Mouse (Mus musculus) G1E-ER4 (cell line): ENCODE results near the gene Atg2a. TPM values are rescaled to one million over a fixed set of nuclear protein-coding genes. Genes with fewer than 3 reads are reported as not detected.

ENCODE experiments used
- GATA1 ChIP-seq: IDR thresholded peaks from one replicate; pipeline ENCODE4 v1.8.0; 2012; ENCODE audit warnings: low read length, inconsistent platforms
- polyA plus RNA-seq: library from polyadenylated mRNA; stranded (reverse); fragments of >175 nt; gene quantifications from 2 replicates; pipeline ENCODE4 v1.2.3, GENCODE M21; 2012

Atg2a gene
- polyA plus RNA-seq = 43.9 and 49.6 TPM in 2 replicates

DNA sequence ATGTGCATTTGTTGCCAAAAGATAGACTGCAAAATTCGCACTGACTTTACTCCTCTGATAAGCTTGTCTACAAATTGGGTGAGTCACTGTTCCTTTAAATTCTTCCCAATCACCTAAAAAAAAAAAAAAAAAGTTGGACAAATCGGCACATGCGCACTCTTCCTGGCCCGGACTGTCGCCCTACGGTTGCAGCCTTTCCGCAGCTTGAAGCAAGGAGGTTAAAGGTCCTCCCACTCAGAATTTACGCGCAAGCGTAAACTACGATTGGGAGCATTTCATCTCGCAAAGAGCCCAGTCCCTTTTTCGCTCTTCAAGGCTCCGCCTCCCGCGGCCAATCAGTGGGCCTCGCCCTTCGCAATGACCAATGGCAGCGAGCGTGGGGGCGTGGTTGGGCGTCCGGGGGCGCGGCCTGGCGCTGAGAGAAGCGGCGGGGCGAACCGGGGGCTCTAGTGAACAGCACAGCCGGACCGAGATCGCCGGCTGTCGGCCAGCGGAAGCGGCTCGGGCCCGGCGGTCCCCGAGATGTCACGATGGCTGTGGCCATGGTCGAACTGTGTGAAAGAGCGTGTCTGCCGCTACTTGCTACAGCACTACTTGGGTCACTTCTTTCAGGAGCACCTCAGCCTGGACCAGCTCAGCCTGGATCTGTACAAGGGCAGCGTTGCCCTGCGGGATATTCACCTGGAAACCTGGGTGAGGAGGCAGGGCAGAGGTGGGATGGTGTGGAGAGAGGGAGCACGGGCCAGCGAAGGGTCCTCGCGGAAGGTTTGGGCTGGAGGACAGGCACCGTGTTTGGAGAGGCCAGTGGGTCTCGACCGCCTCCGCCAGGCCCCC lies at the start of gene Atg2a:
Atg2a (plus strand) TSS at position 395 of the 834 bp plus-strand sequence.
- no peak for TF ChIP-seq GATA1

DNA sequence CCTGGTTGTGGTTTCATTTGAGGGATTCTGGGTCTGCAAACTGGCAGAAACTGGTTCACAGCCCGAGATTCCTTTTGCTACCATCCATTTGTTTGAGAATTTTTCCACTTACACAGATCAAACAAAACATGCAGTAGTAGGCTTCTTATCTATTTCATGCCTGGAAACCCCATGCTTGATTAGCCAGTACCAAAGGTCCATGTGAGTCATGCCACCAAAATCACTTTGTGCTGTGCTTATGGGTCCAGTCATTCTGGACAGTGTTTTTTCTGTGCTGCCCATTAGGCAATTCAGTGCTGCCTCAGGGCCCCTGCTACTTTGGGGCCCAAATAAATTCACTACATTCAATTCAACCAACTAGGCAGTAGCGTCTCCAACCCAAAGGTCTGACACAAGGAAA lies 37.2 kb upstream of the Atg2a start:
- no peak for TF ChIP-seq GATA1

DNA sequence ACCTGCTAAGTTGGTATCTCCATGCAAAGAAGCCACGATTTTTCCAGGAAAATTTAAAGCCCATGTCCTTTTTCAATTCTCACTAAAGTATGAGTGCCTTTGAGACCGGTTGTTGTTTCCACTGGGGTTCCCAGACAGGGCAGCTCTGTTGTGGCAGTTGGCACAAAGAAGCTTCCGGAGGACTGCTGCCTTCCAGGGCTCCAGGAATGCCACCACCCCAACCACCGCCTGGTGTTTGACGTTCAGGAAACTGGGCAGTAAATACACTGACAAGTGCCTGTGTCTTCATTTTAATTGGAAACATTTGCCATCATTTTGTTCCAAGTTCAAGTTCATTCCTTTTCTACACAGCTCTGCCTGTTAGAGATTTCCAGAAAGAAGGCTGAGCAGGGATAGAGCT lies 34.8 kb upstream of the Atg2a start:
- TF ChIP-seq GATA1 = no peak

DNA sequence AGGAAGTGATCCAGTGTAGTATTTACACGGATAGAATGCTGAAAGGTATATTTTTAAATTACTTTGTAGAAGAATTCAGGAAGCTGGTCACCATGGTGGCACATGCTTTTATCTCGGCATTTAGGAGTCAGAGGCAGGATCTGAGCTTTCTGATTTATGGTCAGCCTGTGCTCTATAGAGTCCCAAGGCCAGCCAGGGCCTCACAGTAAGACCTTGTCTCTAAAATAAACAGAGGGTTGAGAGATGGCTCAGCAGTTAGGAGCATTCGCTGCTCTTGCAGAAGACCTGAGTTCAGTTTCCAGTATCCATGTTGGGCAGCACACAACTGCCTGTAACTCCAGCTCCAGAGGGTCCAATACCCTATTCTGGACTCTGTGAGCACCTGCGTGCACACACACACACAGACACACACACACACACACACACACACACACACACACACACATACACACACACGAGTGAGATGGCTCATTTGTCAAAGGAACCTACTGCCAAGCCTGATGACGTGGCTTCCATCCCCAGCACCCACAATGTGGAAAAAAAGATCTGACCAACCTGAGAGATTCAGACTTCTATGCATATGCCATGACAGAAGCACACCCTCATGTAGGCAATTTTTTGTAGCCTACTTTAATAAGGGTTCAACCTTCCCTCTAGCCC lies 25.3 kb upstream of the Atg2a start:
- no peak for TF ChIP-seq GATA1

DNA sequence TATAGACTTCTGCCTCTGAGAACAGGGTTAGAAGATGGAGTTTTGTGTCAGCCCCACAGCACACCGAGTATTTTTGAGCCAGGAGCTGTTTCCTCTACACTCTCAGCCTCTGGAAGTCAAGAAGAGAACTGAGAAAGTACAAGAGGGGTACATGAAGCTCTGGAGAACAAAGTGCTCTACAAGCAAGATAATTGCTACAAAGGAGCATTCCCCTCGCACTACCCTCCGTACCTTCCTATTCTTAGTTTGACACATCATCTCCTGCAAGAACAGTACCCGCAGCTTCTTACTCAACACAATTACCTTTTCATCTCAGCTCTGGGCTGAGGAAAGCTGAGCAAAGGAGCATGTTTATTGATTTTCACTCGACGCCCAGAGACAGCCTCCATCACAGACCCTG lies 22.9 kb upstream of the Atg2a start:
- no peak for TF ChIP-seq GATA1

DNA sequence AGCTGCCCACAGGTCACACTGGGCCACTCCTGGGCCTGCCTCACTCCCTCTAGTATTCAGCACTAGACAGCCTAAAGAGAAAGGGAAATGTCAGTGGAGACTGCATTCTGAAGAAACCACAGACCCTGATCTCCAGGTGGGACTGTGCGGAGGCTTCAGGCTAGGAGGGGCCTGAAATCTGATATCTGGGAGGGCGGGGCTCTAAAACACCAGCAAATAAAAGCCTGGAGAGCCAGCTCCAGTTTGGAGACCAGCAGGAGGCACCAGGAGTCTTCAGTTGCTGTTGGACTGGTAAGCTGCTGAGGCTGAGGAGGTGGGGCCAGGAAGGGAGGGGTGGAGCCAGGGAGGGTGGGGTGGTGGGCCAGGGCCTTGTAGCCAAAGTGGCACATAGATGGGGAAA lies 15.3 kb upstream of the Atg2a start, which contains the start of gene Gpha2:
Gpha2 (plus strand) TSS at position 246 of the 400 bp plus-strand sequence.
- no peak for TF ChIP-seq GATA1

DNA sequence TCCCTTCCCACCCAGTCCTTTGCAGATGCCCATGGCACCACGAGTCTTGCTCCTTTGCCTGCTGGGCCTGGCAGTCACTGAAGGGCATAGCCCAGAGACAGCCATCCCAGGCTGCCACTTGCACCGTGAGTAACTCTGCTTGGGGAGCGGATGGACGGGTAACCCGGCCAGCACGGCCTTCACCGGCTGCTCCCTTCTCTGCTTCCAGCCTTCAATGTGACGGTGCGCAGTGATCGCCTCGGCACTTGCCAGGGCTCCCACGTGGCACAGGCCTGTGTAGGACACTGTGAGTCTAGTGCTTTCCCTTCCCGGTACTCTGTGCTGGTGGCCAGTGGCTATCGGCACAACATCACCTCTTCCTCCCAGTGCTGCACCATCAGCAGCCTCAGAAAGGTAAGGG lies 14.7 kb upstream of the Atg2a start:
- no peak for TF ChIP-seq GATA1

DNA sequence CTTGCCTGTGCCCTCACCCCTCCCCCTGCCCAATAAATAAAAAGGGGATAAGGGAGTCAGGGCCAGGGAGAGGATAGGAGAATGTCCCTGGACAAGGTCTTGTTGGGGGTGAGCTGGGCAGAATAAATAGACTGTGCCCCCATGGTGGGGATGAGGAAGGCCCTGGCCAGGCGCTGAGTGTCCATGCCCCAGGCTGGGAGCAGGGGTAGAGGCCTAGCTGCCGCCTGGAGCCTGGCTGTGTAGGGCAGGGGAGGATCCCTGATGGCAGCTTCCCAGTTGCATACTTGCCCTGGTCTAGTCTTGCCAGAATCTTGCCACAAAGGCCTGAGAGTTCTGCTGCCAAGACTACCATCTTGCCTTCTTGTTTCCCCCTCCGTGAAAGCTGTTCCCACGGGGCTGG lies 13.6 kb upstream of the Atg2a start:
- no peak for TF ChIP-seq GATA1

DNA sequence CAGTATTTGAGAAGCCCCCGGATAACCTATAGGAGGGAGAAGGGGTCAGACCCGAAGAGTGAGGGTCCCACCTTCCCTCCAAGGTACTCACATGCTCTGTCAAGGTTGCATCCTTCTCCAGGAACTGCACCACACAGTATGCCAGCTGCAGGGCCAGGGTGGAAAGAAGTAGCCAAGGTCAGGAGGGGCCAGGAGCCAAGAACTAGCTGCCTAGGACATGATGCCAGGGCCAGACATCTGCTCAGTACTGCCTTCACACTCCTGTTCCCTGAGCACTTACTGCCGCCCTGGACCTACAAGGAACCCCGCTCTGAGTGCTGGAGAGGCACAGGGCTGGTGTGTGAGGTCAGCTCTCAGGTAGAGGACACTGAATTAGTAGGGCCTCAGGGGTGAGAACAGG lies 11.1 kb upstream of the Atg2a start:
- TF ChIP-seq GATA1 = no peak

DNA sequence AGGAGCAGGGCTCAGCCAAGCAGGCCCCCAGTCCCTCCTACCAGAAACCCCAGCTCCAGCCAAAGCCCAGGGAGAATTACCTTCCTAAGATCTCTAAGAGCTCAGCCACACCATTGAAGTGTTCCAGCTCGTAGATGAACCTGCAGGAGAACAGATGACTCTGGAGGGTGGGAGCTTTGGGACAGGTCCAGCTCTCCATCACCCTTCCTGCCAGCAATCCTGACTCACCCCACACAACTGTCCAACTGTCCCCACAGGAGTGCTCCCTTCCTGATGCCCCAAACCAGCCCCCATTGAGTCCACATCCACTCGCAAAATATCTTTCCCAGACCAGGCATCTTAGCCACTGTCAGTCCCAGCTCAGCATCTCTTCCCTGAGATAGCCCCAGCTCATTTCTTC lies 10.4 kb upstream of the Atg2a start:
- no peak for TF ChIP-seq GATA1

DNA sequence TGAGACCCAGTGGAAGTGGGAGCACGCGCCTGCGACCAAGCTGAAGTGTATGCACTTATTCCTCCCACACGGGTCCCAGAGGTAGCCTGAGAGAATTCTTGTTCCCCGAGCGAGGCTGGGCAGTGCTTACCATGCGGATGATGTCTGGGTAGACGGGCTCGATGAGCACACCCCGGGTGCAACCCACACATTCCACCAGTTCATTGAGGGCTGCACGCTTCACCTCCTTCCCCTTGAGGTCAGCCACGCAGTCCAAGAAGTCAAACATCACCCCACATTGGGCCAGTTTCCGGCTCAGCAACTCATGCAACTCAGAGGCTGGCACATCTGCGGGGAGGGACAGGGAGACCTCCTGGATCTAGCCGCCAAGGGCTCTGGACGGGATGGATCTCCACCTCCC lies 7.8 kb upstream of the Atg2a start:
- TF ChIP-seq GATA1 = no peak

DNA sequence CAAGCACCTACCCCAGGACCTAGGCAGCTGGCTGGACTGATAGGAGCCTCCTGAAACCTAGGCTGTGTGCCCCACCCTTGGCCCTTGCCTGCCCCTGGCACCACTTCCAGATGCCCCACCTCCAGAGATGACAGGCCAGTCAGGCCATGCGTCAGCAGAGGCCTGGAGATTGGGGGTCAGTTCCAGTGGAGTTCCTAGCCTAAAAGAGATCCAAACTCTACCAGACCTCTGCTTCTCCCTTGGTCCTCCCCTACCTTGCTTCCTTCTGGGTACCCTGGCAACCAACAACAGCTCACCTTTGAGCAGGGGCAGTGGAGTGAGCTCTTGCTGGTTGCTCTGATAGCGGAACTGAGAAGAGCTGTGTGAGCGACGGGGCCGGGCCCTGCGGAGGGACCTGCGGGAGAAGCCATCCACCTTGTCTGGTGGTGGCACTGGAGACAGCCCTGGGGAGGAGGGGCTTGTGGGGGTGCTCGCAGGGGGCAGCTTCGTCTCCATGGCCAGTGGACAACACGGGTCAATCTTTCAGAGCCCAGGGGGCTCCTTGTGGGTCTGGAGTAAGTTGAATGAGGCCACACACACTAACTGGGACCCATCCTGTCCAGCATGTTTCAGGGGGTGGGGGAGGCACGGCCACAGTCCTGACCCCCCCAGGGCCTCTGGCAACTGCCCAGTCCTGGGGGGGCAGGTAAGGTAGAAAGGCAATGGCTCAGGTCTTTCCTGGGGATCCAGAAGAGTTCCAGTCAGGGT lies 7.0 kb upstream of the Atg2a start:
- no peak for TF ChIP-seq GATA1

DNA sequence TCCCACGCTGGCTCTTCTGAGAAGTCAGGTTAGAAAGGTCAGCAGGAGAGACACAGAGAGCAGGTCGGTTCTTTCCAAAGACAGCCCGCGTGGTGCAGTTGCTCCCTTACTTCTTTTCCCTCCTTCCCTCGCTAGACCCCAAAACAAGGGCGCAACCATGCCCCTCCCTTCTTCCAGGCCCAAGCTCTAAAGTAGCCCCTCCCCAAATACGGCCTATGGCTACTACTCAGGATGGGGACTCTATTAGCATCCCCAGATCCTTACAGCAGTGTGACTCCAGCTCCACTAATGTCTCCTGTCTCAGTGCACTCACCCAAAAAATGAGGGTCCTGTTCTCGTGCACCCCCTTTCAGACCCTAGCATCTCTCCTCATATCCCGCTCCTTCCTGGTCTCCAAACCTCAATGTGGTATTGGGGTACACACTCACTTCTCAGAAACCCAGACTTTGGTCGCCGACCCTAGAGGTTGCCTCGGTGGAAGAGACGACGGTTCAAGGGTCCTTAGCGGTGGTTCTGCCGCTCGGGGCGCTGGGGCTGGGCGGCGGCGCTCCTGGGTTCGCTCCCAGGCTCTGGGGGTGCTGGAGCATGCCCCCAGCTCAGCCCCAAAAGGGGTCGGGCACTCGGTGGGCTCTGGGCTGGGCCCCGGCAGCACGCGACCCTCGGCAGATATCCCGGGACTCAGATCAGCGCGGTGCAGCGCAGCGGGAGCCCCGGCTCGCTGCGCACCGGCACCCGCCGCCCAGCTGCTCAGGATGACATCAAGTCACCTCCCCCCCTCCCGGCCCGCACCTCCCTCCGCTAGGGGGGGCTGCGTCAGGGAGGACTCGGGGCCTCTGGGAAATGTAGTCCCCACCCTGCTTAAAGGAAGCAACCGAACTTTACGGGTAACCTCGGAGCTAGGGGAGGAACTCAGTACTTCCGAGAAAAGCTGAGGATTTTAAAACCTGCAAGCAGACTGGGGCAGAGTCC lies 6.1 kb upstream of the Atg2a start, which contains the start of gene Ppp2r5b:
Ppp2r5b (minus strand) TSS at position 789 of the 969 bp plus-strand sequence.
- TF ChIP-seq GATA1 = no peak

DNA sequence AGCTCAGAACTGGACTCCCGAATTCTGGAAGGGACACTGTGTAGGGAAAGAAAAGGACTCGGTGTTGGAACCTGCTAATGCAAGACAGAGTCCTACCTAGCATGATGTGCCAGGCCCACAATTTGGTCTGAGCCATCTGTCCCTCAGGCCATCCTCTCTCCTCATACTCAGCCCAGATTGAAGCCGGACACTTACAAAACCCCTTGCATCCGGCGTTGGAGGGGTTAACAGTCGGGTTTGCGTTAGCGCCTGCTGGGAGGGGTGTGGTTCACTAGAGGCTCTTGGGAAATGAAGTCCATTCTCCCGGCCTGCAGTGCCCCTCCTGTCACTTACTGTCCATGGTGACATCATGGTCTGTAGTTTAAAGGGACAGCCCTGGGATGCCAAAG lies 5.4 kb upstream of the Atg2a start:
- TF ChIP-seq GATA1 = no peak

DNA sequence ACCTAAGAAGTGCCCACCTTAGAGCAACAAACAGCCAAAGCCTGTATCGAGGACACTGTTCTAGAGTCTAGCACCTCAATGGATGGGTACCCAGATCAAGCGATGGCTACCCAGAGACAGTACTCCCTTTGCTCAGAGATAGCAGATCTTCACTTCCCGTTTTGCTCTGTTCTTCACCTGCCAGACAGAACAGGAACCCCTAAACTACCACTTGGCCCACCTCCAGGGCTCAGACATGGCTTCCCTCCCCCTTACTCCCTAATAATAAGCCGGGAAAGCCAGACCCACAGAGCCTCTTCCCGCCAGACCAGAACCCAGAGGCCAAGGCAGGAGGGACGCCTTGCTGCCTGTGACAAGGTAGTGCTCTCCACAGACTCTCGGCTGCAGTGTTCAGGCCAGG lies 4.6 kb upstream of the Atg2a start:
- no peak for TF ChIP-seq GATA1
